Mouse (Mus musculus): Measurements from ENCODE around the gene C130026I21Rik. TPM values are rescaled to one million over a fixed set of nuclear protein-coding genes. Genes with fewer than 3 reads are reported as not detected.
"Not testable (repeated sequence)": the region's sequence is repeated elsewhere in the genome, so short reads cannot be mapped to it uniquely, and the experiment has no call there.

Gene C130026I21Rik
- total RNA-seq, 2 experiments from 2014 or later, result not detected

GRCm38 (mm10) chr1:85118341-85118740 lies 152.0 kb downstream of the C130026I21Rik start:
- DNase-seq, result not testable (repeated sequence)

- DNase-seq, result not testable (repeated sequence)
These were observed 152.8 kb downstream of the C130026I21Rik start for GRCm38 (mm10) chr1:85117537-85117936.

GRCm38 (mm10) chr1:85114666-85115402 lies 155.5 kb downstream of the C130026I21Rik start:
- not testable (repeated sequence) for DNase-seq

GRCm38 (mm10) chr1:85114078-85114477 lies 156.3 kb downstream of the C130026I21Rik start:
- DNase-seq, result not testable (repeated sequence)

- DNase-seq, result not testable (repeated sequence)
These were observed 157.5 kb downstream of the C130026I21Rik start for GRCm38 (mm10) chr1:85112889-85113288.

GRCm38 (mm10) chr1:85112266-85112665 lies 158.1 kb downstream of the C130026I21Rik start:
- DNase-seq, result not testable (repeated sequence)

GRCm38 (mm10) chr1:85111572-85111971 lies 158.8 kb downstream of the C130026I21Rik start:
- peak; percentile 17 for DNase-seq

GRCm38 (mm10) chr1:85110876-85111275 lies 159.5 kb downstream of the C130026I21Rik start:
- DNase-seq, result not testable (repeated sequence)

- not testable (repeated sequence) for DNase-seq
These were observed 160.6 kb downstream of the C130026I21Rik start, which contains the start of gene A530032D15Rik for GRCm38 (mm10) chr1:85109753-85110152. Gene A530032D15Rik (minus strand): TSS chr1:85109853.

- DNase-seq, result not testable (repeated sequence)
These were observed 164.4 kb downstream of the C130026I21Rik start for GRCm38 (mm10) chr1:85106013-85106412.

GRCm38 (mm10) chr1:85105336-85105735 lies 165.0 kb downstream of the C130026I21Rik start:
- not testable (repeated sequence) for DNase-seq

GRCm38 (mm10) chr1:85101754-85102153 lies 168.6 kb downstream of the C130026I21Rik start:
- not testable (repeated sequence) for DNase-seq

- not testable (repeated sequence) for DNase-seq
These were observed 170.5 kb downstream of the C130026I21Rik start, which contains the start of gene Gm10553 for GRCm38 (mm10) chr1:85099864-85100263. Gene Gm10553 (plus strand): TSS chr1:85100164.

GRCm38 (mm10) chr1:85099081-85099480 lies 171.3 kb downstream of the C130026I21Rik start:
- not testable (repeated sequence) for DNase-seq

GRCm38 (mm10) chr1:85093011-85093572 lies 177.3 kb downstream of the C130026I21Rik start:
- DNase-seq, result not testable (repeated sequence)

GRCm38 (mm10) chr1:85092169-85092568 lies 178.2 kb downstream of the C130026I21Rik start:
- DNase-seq, result not testable (repeated sequence)

GRCm38 (mm10) chr1:85086211-85086610 lies 184.2 kb downstream of the C130026I21Rik start:
- not testable (repeated sequence) for DNase-seq

- not testable (repeated sequence) for DNase-seq
These were observed 185.6 kb downstream of the C130026I21Rik start for GRCm38 (mm10) chr1:85084803-85085202.

- not testable (repeated sequence) for DNase-seq
These were observed 197.3 kb downstream of the C130026I21Rik start for GRCm38 (mm10) chr1:85073099-85073498.

- not testable (repeated sequence) for DNase-seq
These were observed 198.7 kb downstream of the C130026I21Rik start for GRCm38 (mm10) chr1:85071690-85072089.

- DNase-seq, result not testable (repeated sequence)
These were observed 234.6 kb downstream of the C130026I21Rik start for GRCm38 (mm10) chr1:85035801-85036200.

- DNase-seq, result not testable (repeated sequence)
These were observed 236.0 kb downstream of the C130026I21Rik start for GRCm38 (mm10) chr1:85034394-85034793.

- DNase-seq, result not testable (repeated sequence)
These were observed 236.8 kb downstream of the C130026I21Rik start for GRCm38 (mm10) chr1:85033616-85034015.

Measured in gastrocnemius, postnatal 25 days (tissue).